ENCODE assay signal across 29 mouse cellular contexts in the genomic region with DNA sequence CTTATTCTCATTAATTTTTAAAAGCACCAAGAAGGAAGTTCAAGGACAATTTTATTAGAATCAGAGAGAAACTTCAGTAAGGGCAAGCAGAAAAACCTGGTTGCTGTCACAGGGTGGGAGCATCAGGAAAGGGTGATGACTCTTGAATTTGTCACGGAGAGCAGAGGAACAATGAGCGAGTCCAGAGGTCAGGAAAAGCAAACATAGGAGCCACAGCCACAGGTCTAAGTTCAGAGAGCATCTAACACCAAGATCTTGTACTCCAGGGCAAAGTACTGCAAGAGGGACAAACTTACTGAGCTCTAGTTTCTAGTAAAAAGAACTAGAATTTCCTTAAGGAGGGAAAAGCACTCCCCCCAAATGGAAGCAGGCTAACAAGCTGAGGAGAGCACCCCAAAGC.
DNase-seq lines count a peak whose midpoint lies in the region; ATAC-seq lines count a peak whose summit lies in the region.
"Had no signal": no experiment of that assay in that cellular context is flagged by ENCODE, and none has a peak within 500 bp of the region (broad histone marks: within the 10 kb centered on the region; RNA-seq: fewer than 3 reads in every experiment).

No protein-coding gene starts in this region.

- no peaks in the 10 kb centered on the region for H3K9me3 ChIP-seq in midbrain, embryonic 11.5 days (ENCODE audit: control insufficient read depth, low read length)
- no peaks in the 10 kb centered on the region for H3K9me3 ChIP-seq in midbrain, embryonic 10.5 days (replicated peaks)
- H3K9me3 ChIP-seq: embryonic facial prominence, embryonic 13.5 days; embryonic facial prominence, embryonic 15.5 days; forebrain, embryonic 10.5 days; forebrain, embryonic 12.5 days had no signal

- H3K27me3 ChIP-seq in midbrain, embryonic 11.5 days (ENCODE audit: control insufficient read depth, insufficient read depth, low read length), result no peaks in the 10 kb centered on the region
- H3K27me3 ChIP-seq in midbrain, embryonic 10.5 days (ENCODE audit: low read depth, poor library complexity, severe bottlenecking), result no peaks in the 10 kb centered on the region
- H3K27me3 ChIP-seq: CH12.LX; embryonic facial prominence, embryonic 13.5 days; embryonic facial prominence, embryonic 15.5 days; forebrain, embryonic 12.5 days had no signal

- H3K4me2 ChIP-seq in midbrain, embryonic 11.5 days, result no peak overlapping the region
- H3K4me2 ChIP-seq: embryonic facial prominence, embryonic 13.5 days; embryonic facial prominence, embryonic 15.5 days; forebrain, embryonic 12.5 days had no signal

- peak; percentile 20 for DNase-seq in embryo, embryonic 10.5 days (ENCODE audit: low spot score)
- DNase-seq in embryo, embryonic 11 days, result no peak
- DNase-seq in kidney, adult 9 months, result peak; percentile 6
- DNase-seq in kidney, postnatal 36 days, result no peak
- DNase-seq in midbrain, embryonic 11.5 days (ENCODE audit: low spot score, missing footprints), result peak; percentile 37
- DNase-seq in midbrain, embryonic 10.5 days (ENCODE audit: low spot score), result no peak
- DNase-seq in yolk sac, embryonic 10.5 days (ENCODE audit: low spot score), result peak; percentile 71
- DNase-seq in urinary bladder, postnatal 25 days (ENCODE audit: low spot score), result no peak
- DNase-seq: adrenal gland, adult 8-10 months; adrenal gland, postnatal 14 days; adrenal gland, postnatal 36 days; B cell, adult 2 months; cerebellum, adult 11-12 months; cerebellum, adult 2 months; cerebellum, adult 9-10 months; cerebellum, postnatal 14 days; cerebellum, postnatal 36 days had no signal

- no peak overlapping the region for H3K4me3 ChIP-seq in midbrain, embryonic 11.5 days (ENCODE audit: low read depth, low read length)
- no peak overlapping the region for H3K4me3 ChIP-seq in midbrain, embryonic 10.5 days
- H3K4me3 ChIP-seq: embryonic facial prominence, embryonic 13.5 days; embryonic facial prominence, embryonic 15.5 days; erythroblast, embryonic 14.5 days; forebrain, embryonic 10.5 days; forebrain, embryonic 12.5 days had no signal

- WGBS in midbrain, embryonic 11.5 days, result 46% methylated on average over 2 of the region's 2 CpGs
- 39% methylated on average over 2 of the region's 2 CpGs for WGBS in midbrain, embryonic 10.5 days

- no peaks in the 10 kb centered on the region for H3K36me3 ChIP-seq in midbrain, embryonic 11.5 days (ENCODE audit: control insufficient read depth, insufficient read depth, low read length)
- H3K36me3 ChIP-seq in midbrain, embryonic 10.5 days, result no peaks in the 10 kb centered on the region
- H3K36me3 ChIP-seq: embryonic facial prominence, embryonic 13.5 days; embryonic facial prominence, embryonic 15.5 days; forebrain, embryonic 10.5 days; forebrain, embryonic 12.5 days; G1E had no signal

- ATAC-seq in midbrain, embryonic 11.5 days (ENCODE audit: low FRiP score), result no peak
- ATAC-seq: activated CD4-positive, CD25-positive, alpha-beta regulatory T cell, adult 4 months; CD4-positive, CD25-positive, alpha-beta regulatory T cell, adult 4 months; forebrain, embryonic 14.5 days; forebrain, embryonic 16.5 days; Patski had no signal

- no peaks in the 10 kb centered on the region for H3K4me1 ChIP-seq in midbrain, embryonic 11.5 days (ENCODE audit: control insufficient read depth, insufficient read depth, low read length)
- H3K4me1 ChIP-seq in midbrain, embryonic 10.5 days, result peaks cover 15% of the 10 kb centered on the region
- H3K4me1 ChIP-seq: embryonic facial prominence, embryonic 13.5 days; embryonic facial prominence, embryonic 15.5 days; forebrain, embryonic 12.5 days had no signal

- H3K27ac ChIP-seq in midbrain, embryonic 11.5 days (ENCODE audit: low read depth, low read length), result no peak overlapping the region
- no peak overlapping the region for H3K27ac ChIP-seq in midbrain, embryonic 10.5 days (replicated peaks)
- H3K27ac ChIP-seq: embryonic facial prominence, embryonic 13.5 days; embryonic facial prominence, embryonic 15.5 days; forebrain, embryonic 10.5 days; forebrain, embryonic 12.5 days had no signal

- H3K9ac ChIP-seq in midbrain, embryonic 11.5 days (ENCODE audit: low read length), result no peak overlapping the region
- H3K9ac ChIP-seq: embryonic facial prominence, embryonic 13.5 days; embryonic facial prominence, embryonic 15.5 days; forebrain, embryonic 12.5 days had no signal

Comparison
In these comparisons a context has a peak if more than half of its experiments do, and no peak if none do; other contexts are left out.
1. DNase-seq: peak in embryo, embryonic 10.5 days (single experiment), kidney, adult 9 months (single experiment), midbrain, embryonic 11.5 days (single experiment) and yolk sac, embryonic 10.5 days (single experiment); none in embryo, embryonic 11 days (single experiment), kidney, postnatal 36 days (0 of 2), midbrain, embryonic 10.5 days (single experiment) and urinary bladder, postnatal 25 days (single experiment).